Mouse (Mus musculus) forebrain, embryonic 11.5 days (tissue): ENCODE results near the gene Clic1. TPM values are rescaled to one million over a fixed set of nuclear protein-coding genes. Genes with fewer than 3 reads are reported as not detected.
A peak's percentile ranks its signal among the peaks of the same experiment; 100 is the strongest.

Experiments used
- ATAC-seq: fragments of 200-750 bp; cut with Nextera tagmentation; replicated peaks from 2 replicates; pipeline ENCODE4 v1.8.0; 2017; ENCODE audit warnings: moderate TSS enrichment; ENCODE audit not compliant: low FRiP score
- DNase-seq: peaks from one replicate; pipeline ENCODE4 v3.0.0-alpha.2; 2017; ENCODE audit warnings: low spot score
- H3K27ac ChIP-seq: fragments of 300-500 bp; sonication (generic); 2 replicates; pipeline ENCODE4 v1.5.1; 2014; ENCODE audit warnings: low read depth, low read length
- H3K27me3 ChIP-seq: fragments of 300-500 bp; sonication (generic); 2 replicates; pipeline ENCODE4 v1.6.1; 2014; ENCODE audit warnings: mild to moderate bottlenecking, low read length, mixed read lengths; ENCODE audit not compliant: control insufficient read depth, insufficient read depth
- H3K36me3 ChIP-seq: fragments of 300-500 bp; sonication (generic); 2 replicates; pipeline ENCODE4 v1.6.1; 2014; ENCODE audit warnings: mild to moderate bottlenecking, low read length, moderate library complexity, mixed read lengths; ENCODE audit not compliant: control insufficient read depth, insufficient read depth
- H3K4me1 ChIP-seq: fragments of 300-500 bp; sonication (generic); replicated peaks from 2 replicates; pipeline ENCODE4 v1.6.1; 2014; ENCODE audit warnings: low read length, mixed read lengths; ENCODE audit not compliant: control insufficient read depth, insufficient read depth
- H3K4me2 ChIP-seq: fragments of 300-500 bp; sonication (generic); 2 replicates; pipeline ENCODE4 v1.6.1; 2014; ENCODE audit warnings: low read depth, mild to moderate bottlenecking, low read length, moderate library complexity, mixed read lengths; ENCODE audit not compliant: severe bottlenecking
- H3K4me3 ChIP-seq: fragments of 300-500 bp; sonication (generic); 2 replicates; pipeline ENCODE4 v1.5.1; 2014; ENCODE audit warnings: low read depth, low read length
- H3K9ac ChIP-seq: fragments of 300-500 bp; sonication (generic); 2 replicates; pipeline ENCODE4 v1.6.1; 2014; ENCODE audit warnings: low read length
- H3K9me3 ChIP-seq: fragments of 300-500 bp; sonication (generic); 2 replicates; pipeline ENCODE4 v1.6.1; 2016; ENCODE audit warnings: low read length, mixed read lengths; ENCODE audit not compliant: control insufficient read depth
- WGBS: fragments of 180-500 bp; shearing (Covaris S2); extraction: QIAGEN DNeasy Blood & Tissue Kit; methylation state at CpG from one replicate; pipeline ENCODE4 v1.1.7; 2014; 5-methylcytosine and 5-hydroxymethylcytosine counted together
- polyA plus RNA-seq: library from polyadenylated mRNA; unstranded; fragments of >200 nt; fragmentation: Nextera tagmentation; extraction: Ambion mirVana; gene quantifications from 2 replicates; pipeline ENCODE4 v1.2.1, GENCODE M21; 2014

The Clic1 gene
- polyA plus RNA-seq, 1 experiment from 2014 or later = 67.7 TPM

GRCm38 (mm10) chr17:35052271-35052798 is 2.6 kb downstream of the Clic1 start:
- Histone ChIP-seq H3K4me1 (peaks cover 25% of the 10 kb centered on the region), H3K9ac (peak overlapping the region; percentile 74), H3K4me3 (peak overlapping the region; percentile 58; the same call in 1 of the 2 replicates), H3K27ac (peak overlapping the region; percentile 91), H3K27me3 (no peaks in the 10 kb centered on the region), H3K9me3 (no peaks in the 10 kb centered on the region; the same call in none of the 2 replicates), H3K36me3 (peaks cover 11% of the 10 kb centered on the region), H3K4me2 (peak overlapping the region; percentile 88)
- no peak for DNase-seq
- ATAC-seq = no peak
- 87% methylated on average over 12 of the region's 12 CpGs for WGBS

GRCm38 (mm10) chr17:35055691-35056495 is 6.1 kb downstream of the Clic1 start:
- ATAC-seq = no peak

GRCm38 (mm10) chr17:35057090-35057489 is 7.3 kb downstream of the Clic1 start:
- no peak overlapping the region for H3K27ac ChIP-seq
- peaks cover 18% of the 10 kb centered on the region for H3K36me3 ChIP-seq
- WGBS = 78% methylated on average over 3 of the region's 3 CpGs
- no peaks in the 10 kb centered on the region for H3K27me3 ChIP-seq
- no peak for DNase-seq
- ATAC-seq = no peak
- H3K9ac ChIP-seq = no peak overlapping the region
- H3K9me3 ChIP-seq = no peaks in the 10 kb centered on the region; the same call in none of the 2 replicates
- no peak overlapping the region for H3K4me3 ChIP-seq
- H3K4me2 ChIP-seq = no peak overlapping the region
- H3K4me1 ChIP-seq = peaks cover 14% of the 10 kb centered on the region

More at GRCm38 (mm10) chr17:35055691-35056495, 6.1 kb downstream of the Clic1 start:
- Histone ChIP-seq H3K27ac (no peak overlapping the region), H3K27me3 (no peaks in the 10 kb centered on the region), H3K9ac (no peak overlapping the region), H3K36me3 (peaks cover 11% of the 10 kb centered on the region), H3K9me3 (no peaks in the 10 kb centered on the region; the same call in none of the 2 replicates), H3K4me3 (no peak overlapping the region), H3K4me1 (peaks cover 21% of the 10 kb centered on the region), H3K4me2 (no peak overlapping the region)
- no peak for DNase-seq
- 95% methylated on average over 7 of the region's 7 CpGs for whole genome bisulfite sequencing

GRCm38 (mm10) chr17:35058316-35058715 is 8.6 kb downstream of the Clic1 start:
- WGBS = 78% methylated on average over 9 of the region's 9 CpGs
- Histone ChIP-seq H3K36me3 (peaks cover 18% of the 10 kb centered on the region), H3K4me1 (peaks cover 12% of the 10 kb centered on the region), H3K4me2 (peak overlapping the region; percentile 73; the same call in 1 of the 2 replicates), H3K4me3 (no peak overlapping the region; the same call in 1 of the 2 replicates), H3K9ac (peak overlapping the region; percentile 23; the same call in 1 of the 2 replicates), H3K27me3 (no peaks in the 10 kb centered on the region), H3K27ac (no peak overlapping the region; the same call in 1 of the 2 replicates), H3K9me3 (no peaks in the 10 kb centered on the region; the same call in none of the 2 replicates)
- ATAC-seq = 0 out of 2 replicates have a peak, but pooled peaks have one; percentile 1
- DNase-seq = no peak

- DNase-seq (peak; percentile 97), ATAC-seq (peak; percentile 91)
- Histone ChIP-seq H3K9me3 (no peaks in the 10 kb centered on the region; the same call in 1 of the 2 replicates), H3K27me3 (peaks cover 3% of the 10 kb centered on the region; the same call in 1 of the 2 replicates), H3K4me2 (peak within 1 kb of the TSS; percentile 73), H3K4me1 (peaks cover 12% of the 10 kb centered on the region), H3K27ac (peak within 1 kb of the TSS; percentile 74), H3K4me3 (peak within 1 kb of the TSS; percentile 64), H3K9ac (peak within 1 kb of the TSS; percentile 72), H3K36me3 (peaks cover 15% of the 10 kb centered on the region; the same call in 1 of the 2 replicates)
- under 1% methylated on average over 56 of the region's 57 CpGs for WGBS
These were observed 9.4 kb downstream of the Clic1 start, which contains the start of gene Ddah2 for GRCm38 (mm10) chr17:35058911-35059892. Gene Ddah2 (plus strand): TSS chr17:35059035.

GRCm38 (mm10) chr17:35060071-35060470 is 10.3 kb downstream of the Clic1 start:
- ATAC-seq (no peak), DNase-seq (no peak)
- Histone ChIP-seq H3K4me3 (peak overlapping the region; percentile 64), H3K36me3 (peaks cover 13% of the 10 kb centered on the region; the same call in 1 of the 2 replicates), H3K4me1 (peaks cover 17% of the 10 kb centered on the region), H3K27ac (no peak overlapping the region), H3K4me2 (peak overlapping the region; percentile 73), H3K27me3 (peaks cover 3% of the 10 kb centered on the region; the same call in 1 of the 2 replicates), H3K9ac (peak overlapping the region; percentile 72), H3K9me3 (no peaks in the 10 kb centered on the region)
- 31% methylated on average over 14 of the region's 14 CpGs for WGBS

- peaks cover 11% of the 10 kb centered on the region; the same call in 1 of the 2 replicates for H3K36me3 ChIP-seq
- H3K4me2 ChIP-seq = peak overlapping the region; percentile 73; the same call in 1 of the 2 replicates
- H3K27me3 ChIP-seq = peaks cover 6% of the 10 kb centered on the region; the same call in 1 of the 2 replicates
- 63% methylated on average over 22 of the region's 22 CpGs for WGBS
- peak overlapping the region; percentile 72; the same call in 1 of the 2 replicates for H3K9ac ChIP-seq
- no peak for DNase-seq
- H3K4me3 ChIP-seq = peak overlapping the region; percentile 64
- H3K4me1 ChIP-seq = peaks cover 17% of the 10 kb centered on the region
- H3K27ac ChIP-seq = no peak overlapping the region
- no peak for ATAC-seq
- no peaks in the 10 kb centered on the region for H3K9me3 ChIP-seq
These were observed 11.1 kb downstream of the Clic1 start for GRCm38 (mm10) chr17:35060737-35061297.
